34 mouse cellular contexts compared by ENCODE assay signal in genomic region chr14:44863086-44863485, GRCm38 (mm10). TPM values are rescaled to one million over a fixed set of nuclear protein-coding genes. Genes with fewer than 3 reads are reported as not detected.
DNase-seq lines count a peak whose midpoint lies in the region; ATAC-seq and TF ChIP-seq lines count a peak whose summit lies in the region.
"Had no signal": no experiment of that assay in that cellular context is flagged by ENCODE, and none has a peak within 500 bp of the region (broad histone marks: within the 10 kb centered on the region; RNA-seq: fewer than 3 reads in every experiment).

No protein-coding gene starts in this region.

- ATAC-seq in lung, embryonic 14.5 days (ENCODE audit: insufficient read depth) = no peak
- no peak; the same call in 1 of the 2 replicates for ATAC-seq in embryonic facial prominence, embryonic 14.5 days (ENCODE audit: low read depth)
- ATAC-seq in limb, embryonic 12.5 days (ENCODE audit: insufficient number of reproducible peaks, insufficient read depth, low FRiP score, low TSS enrichment, low read depth) = no peak
- no peak for ATAC-seq in megakaryocyte progenitor cell, adult 5-6 weeks (replicated peaks; ENCODE audit: poor library complexity)
- ATAC-seq in hindbrain, postnatal 0 days = no peak
- ATAC-seq: activated CD4-positive, CD25-positive, alpha-beta regulatory T cell, adult 4 months; CD4-positive, CD25-positive, alpha-beta regulatory T cell, adult 4 months; forebrain, embryonic 16.5 days; intestine, postnatal 0 days; midbrain, embryonic 16.5 days had no signal

- peak; percentile 19 for DNase-seq in lung, embryonic 14.5 days
- DNase-seq in lung, postnatal 25 days (ENCODE audit: low spot score) = no peak
- peak; percentile 76 for DNase-seq in embryonic facial prominence, embryonic 14.5 days (ENCODE audit: low spot score)
- no peak for DNase-seq in layer of hippocampus, adult 8-10 months (ENCODE audit: low spot score in 2 of 2)
- no peak for DNase-seq in hindbrain, postnatal 0 days (ENCODE audit: low spot score)
- DNase-seq: adrenal gland, adult 2 months; adrenal gland, postnatal 36 days; cerebellum, adult 8-10 months; cerebellum, postnatal 25 days; gastrocnemius, postnatal 10 days; heart, postnatal 36 days; kidney, adult 9 months; kidney, postnatal 14 days; liver; lung, adult 2 months; lung, postnatal 14 days; right cerebral cortex, postnatal 25 days; thymus, adult 18-20 months; thymus, postnatal 36 days had no signal

- H3K27me3 ChIP-seq in lung, embryonic 14.5 days (ENCODE audit: insufficient read depth, low read length) = peaks cover 23% of the 10 kb centered on the region
- H3K27me3 ChIP-seq in embryonic facial prominence, embryonic 14.5 days (replicated peaks; ENCODE audit: control insufficient read depth, insufficient read depth, low read length) = peaks cover 21% of the 10 kb centered on the region
- H3K27me3 ChIP-seq in limb, embryonic 12.5 days = peaks cover 25% of the 10 kb centered on the region
- peaks cover 4% of the 10 kb centered on the region; the same call in 1 of the 2 replicates for H3K27me3 ChIP-seq in hindbrain, postnatal 0 days (ENCODE audit: insufficient read depth, low read length)

- no peak overlapping the region for H3K9ac ChIP-seq in lung, embryonic 14.5 days
- no peak overlapping the region for H3K9ac ChIP-seq in embryonic facial prominence, embryonic 14.5 days (ENCODE audit: low read depth, low read length)
- no peak overlapping the region for H3K9ac ChIP-seq in limb, embryonic 12.5 days (replicated peaks)
- H3K9ac ChIP-seq in hindbrain, postnatal 0 days (replicated peaks; ENCODE audit: low read length) = no peak overlapping the region
- H3K9ac ChIP-seq: heart, embryonic 15.5 days; hindbrain, embryonic 12.5 days; liver, embryonic 14.5 days had no signal

- 29% methylated on average over 4 of the region's 4 CpGs for WGBS in lung, embryonic 14.5 days
- WGBS in embryonic facial prominence, embryonic 14.5 days = 14% methylated on average over 4 of the region's 4 CpGs
- WGBS in limb, embryonic 12.5 days = 25% methylated on average over 4 of the region's 4 CpGs
- WGBS in hindbrain, postnatal 0 days = 40% methylated on average over 4 of the region's 4 CpGs

- H3K36me3 ChIP-seq in lung, embryonic 14.5 days (ENCODE audit: insufficient read depth) = no peaks in the 10 kb centered on the region
- H3K36me3 ChIP-seq in embryonic facial prominence, embryonic 14.5 days (ENCODE audit: control insufficient read depth, insufficient read depth, low read length) = no peaks in the 10 kb centered on the region
- no peaks in the 10 kb centered on the region for H3K36me3 ChIP-seq in limb, embryonic 12.5 days
- no peaks in the 10 kb centered on the region for H3K36me3 ChIP-seq in hindbrain, postnatal 0 days (ENCODE audit: insufficient read depth, low read length)
- H3K36me3 ChIP-seq: heart, embryonic 15.5 days; hindbrain, embryonic 12.5 days had no signal

- H3K4me1 ChIP-seq in lung, embryonic 14.5 days (ENCODE audit: insufficient read depth) = no peaks in the 10 kb centered on the region; the same call in 1 of the 2 replicates
- H3K4me1 ChIP-seq in embryonic facial prominence, embryonic 14.5 days (ENCODE audit: control insufficient read depth, insufficient read depth, low read length) = 0 out of 2 replicates have a peak, but pooled peaks cover 3% of the 10 kb centered on the region
- H3K4me1 ChIP-seq in limb, embryonic 12.5 days (replicated peaks) = peaks cover 40% of the 10 kb centered on the region
- H3K4me1 ChIP-seq in hindbrain, postnatal 0 days (ENCODE audit: insufficient read depth, low read length) = no peaks in the 10 kb centered on the region

- no peak for TF ChIP-seq CTCF in lung, embryonic 14.5 days (IDR thresholded peaks at IDR 0.05; ENCODE audit: low read depth)
- no peak for TF ChIP-seq CTCF in hindbrain, postnatal 0 days (IDR thresholded peaks at IDR 0.05; ENCODE audit: low read depth)

- no peak overlapping the region for H3K27ac ChIP-seq in lung, embryonic 14.5 days (ENCODE audit: low read depth)
- no peak overlapping the region for H3K27ac ChIP-seq in embryonic facial prominence, embryonic 14.5 days (replicated peaks; ENCODE audit: low read depth, low read length)
- H3K27ac ChIP-seq in limb, embryonic 12.5 days = peak overlapping the region; percentile 82
- no peak overlapping the region for H3K27ac ChIP-seq in hindbrain, postnatal 0 days
- H3K27ac ChIP-seq: heart, embryonic 15.5 days; hindbrain, embryonic 12.5 days; liver, embryonic 14.5 days; stomach, postnatal 0 days had no signal

- no peak overlapping the region for H3K4me2 ChIP-seq in lung, embryonic 14.5 days
- H3K4me2 ChIP-seq in embryonic facial prominence, embryonic 14.5 days (ENCODE audit: low read depth, low read length) = no peak overlapping the region
- peak overlapping the region; percentile 31 for H3K4me2 ChIP-seq in limb, embryonic 12.5 days
- H3K4me2 ChIP-seq in hindbrain, postnatal 0 days (ENCODE audit: low read depth, low read length) = no peak overlapping the region
- H3K4me2 ChIP-seq: heart, embryonic 15.5 days; hindbrain, embryonic 12.5 days; midbrain, embryonic 11.5 days had no signal

- no peaks in the 10 kb centered on the region for H3K9me3 ChIP-seq in lung, embryonic 14.5 days (ENCODE audit: low read depth, low read length)
- no peaks in the 10 kb centered on the region for H3K9me3 ChIP-seq in embryonic facial prominence, embryonic 14.5 days (ENCODE audit: control insufficient read depth, low read length)
- H3K9me3 ChIP-seq in limb, embryonic 12.5 days = no peaks in the 10 kb centered on the region
- no peaks in the 10 kb centered on the region for H3K9me3 ChIP-seq in hindbrain, postnatal 0 days (ENCODE audit: low read length)
- H3K9me3 ChIP-seq: heart, embryonic 15.5 days; hindbrain, embryonic 12.5 days had no signal

- no peak overlapping the region for H3K4me3 ChIP-seq in lung, embryonic 14.5 days (ENCODE audit: low read depth, low read length)
- H3K4me3 ChIP-seq in embryonic facial prominence, embryonic 14.5 days (ENCODE audit: low read depth, low read length) = no peak overlapping the region
- H3K4me3 ChIP-seq in limb, embryonic 12.5 days (replicated peaks) = no peak overlapping the region
- no peak overlapping the region for H3K4me3 ChIP-seq in hindbrain, postnatal 0 days (ENCODE audit: low read length)
- H3K4me3 ChIP-seq: heart, embryonic 15.5 days; hindbrain, embryonic 12.5 days had no signal

RNA-seq across cellular contexts. Expression of gene Ptgdr, which starts 3.9 kb away (rescaled TPM):
- 0.07 and 0.09 TPM in 2 replicates for polyA plus RNA-seq in lung, embryonic 14.5 days (2014; fragmentation: Nextera tagmentation; extraction: Ambion mirVana)
- polyA plus RNA-seq in embryonic facial prominence, embryonic 14.5 days (2014; fragmentation: Nextera tagmentation; extraction: Ambion mirVana) = 0.81 and 0.97 TPM in 2 replicates
- 0.23 and 0.38 TPM in 2 replicates for polyA plus RNA-seq in limb, embryonic 12.5 days (2016; fragmentation: Nextera tagmentation; extraction: Ambion mirVana)
- total RNA-seq in megakaryocyte progenitor cell, adult 5-6 weeks (2015) = not detected in 2 replicates
- total RNA-seq in megakaryocyte progenitor cell, adult 5-6 weeks (2017) = not detected in 2 replicates
- under 1 TPM; 0.40 to 0.79 (median 0.69) TPM for total RNA-seq in layer of hippocampus, adult 8-10 months (2022)
- 1.0 and 1.7 TPM in 2 replicates for total RNA-seq in hindbrain, postnatal 0 days (2014; rRNA removed)
- 0.59 and 0.86 TPM in 2 replicates for polyA plus RNA-seq in hindbrain, postnatal 0 days (2015; fragmentation: Nextera tagmentation; extraction: Ambion mirVana)
- total RNA-seq: adrenal gland, adult 2 months; adrenal gland, postnatal 36 days; gastrocnemius, postnatal 10 days; granulocyte monocyte progenitor cell, adult 5-6 weeks; heart, postnatal 36 days; neutrophil, adult 5-6 weeks had no signal
- polyA plus RNA-seq: activated CD4-positive, CD25-positive, alpha-beta regulatory T cell, adult 4 months; CD4-positive, CD25-positive, alpha-beta regulatory T cell, adult 4 months; forebrain, embryonic 11.5 days; heart, embryonic 15.5 days; liver, embryonic 14.5 days; lung, adult 2 months; midbrain, embryonic 11.5 days had no signal

Comparison
In these comparisons a context has a peak if more than half of its experiments do, and no peak if none do; other contexts are left out.
1. DNase-seq: peak in lung, embryonic 14.5 days (single experiment) and embryonic facial prominence, embryonic 14.5 days (single experiment); none in lung, postnatal 25 days (single experiment), layer of hippocampus, adult 8-10 months (0 of 2) and hindbrain, postnatal 0 days (single experiment).